Mouse (Mus musculus) olfactory bulb, adult 2 months (tissue): ENCODE results near the gene Ipmk. TPM values are rescaled to one million over a fixed set of nuclear protein-coding genes. Genes with fewer than 3 reads are reported as not detected.

Experiments
- H3K27ac ChIP-seq: fragments of 200-500 bp; 2 replicates; pipeline ENCODE4 v1.5.1; 2012; ENCODE audit warnings: low read depth, low read length; ENCODE audit not compliant: insufficient read depth
- H3K4me1 ChIP-seq: fragments of 200-500 bp; 2 replicates; pipeline ENCODE4 v1.6.1; 2012; ENCODE audit warnings: low read length; ENCODE audit not compliant: control insufficient read depth, insufficient read depth
- H3K4me3 ChIP-seq: fragments of 200-500 bp; 2 replicates; pipeline ENCODE4 v1.5.1; 2012; ENCODE audit warnings: mild to moderate bottlenecking, low read depth, low read length, moderate library complexity; ENCODE audit not compliant: insufficient read depth
- CTCF ChIP-seq: fragments of 200-500 bp; IDR thresholded peaks from 2 replicates; pipeline ENCODE4 v1.5.1; 2012; ENCODE audit warnings: low read depth, mild to moderate bottlenecking, low read length, moderate library complexity; ENCODE audit not compliant: insufficient read depth
- POLR2A ChIP-seq: fragments of 200-500 bp; IDR thresholded peaks from 2 replicates; pipeline ENCODE4 v1.6.1; 2012; ENCODE audit warnings: mild to moderate bottlenecking, low read depth, low read length, moderate library complexity; ENCODE audit not compliant: insufficient read depth
- WGBS: fragments of 180-500 bp; shearing (Covaris S2); methylation state at CpG from one replicate; pipeline ENCODE4 v1.1.7; 2018; 5-methylcytosine and 5-hydroxymethylcytosine counted together
- polyA plus RNA-seq: library from polyadenylated mRNA; stranded (reverse); fragments of >200 nt; gene quantifications from 2 replicates; pipeline ENCODE4 v1.2.4, GENCODE M21; 2012; ENCODE audit warnings: low replicate concordance; ENCODE audit not compliant: missing spikeins, insufficient read depth, insufficient read length

The Ipmk gene
- polyA plus RNA-seq, 1 experiment, result not detected

GRCm38 (mm10) chr10:71354947-71355346 lies 7.4 kb downstream of the Ipmk start:
- H3K4me3 ChIP-seq, result no peak overlapping the region
- no peak overlapping the region for H3K27ac ChIP-seq
- WGBS, result 92% methylated on average over 12 of the region's 12 CpGs
- TF ChIP-seq POLR2A (no peak), CTCF (no peak)
- peaks cover 4% of the 10 kb centered on the region; the same call in 1 of the 2 replicates for H3K4me1 ChIP-seq

DNA sequence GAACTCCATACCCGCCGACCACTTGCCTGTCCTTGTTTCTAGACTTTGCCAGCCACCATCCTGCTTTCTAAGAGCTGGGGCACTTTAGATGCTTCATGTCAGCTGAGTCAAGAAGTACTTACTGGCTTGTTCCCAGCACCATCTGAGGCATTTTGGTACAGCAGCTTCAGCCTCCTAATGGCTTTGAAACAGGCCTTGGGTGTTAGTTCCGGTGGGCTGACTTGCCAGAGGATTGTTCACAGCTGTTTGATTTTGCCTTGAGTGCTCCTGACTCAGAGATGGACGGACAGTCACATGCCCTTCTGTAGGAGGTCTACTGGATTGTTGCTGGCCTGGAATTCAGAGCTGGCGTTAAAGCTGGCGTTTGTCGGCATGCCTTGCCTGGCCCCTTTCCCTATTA lies 13.5 kb downstream of the Ipmk start:
- WGBS, result 74% methylated on average over 7 of the region's 7 CpGs
- TF ChIP-seq CTCF (no peak), POLR2A (no peak)
- Histone ChIP-seq H3K4me1 (peaks cover 32% of the 10 kb centered on the region), H3K4me3 (no peak overlapping the region), H3K27ac (no peak overlapping the region)

GRCm38 (mm10) chr10:71361836-71362562 lies 14.4 kb downstream of the Ipmk start:
- H3K4me3 ChIP-seq, result 0 out of 2 replicates have a peak overlapping the region, but pooled peaks have one; percentile 14
- TF ChIP-seq POLR2A (no peak), CTCF (no peak)
- 40% methylated on average over 18 of the region's 18 CpGs for WGBS
- H3K4me1 ChIP-seq, result peaks cover 32% of the 10 kb centered on the region
- H3K27ac ChIP-seq, result 0 out of 2 replicates have a peak overlapping the region, but pooled peaks have one; percentile 5

GRCm38 (mm10) chr10:71363440-71363839 lies 15.9 kb downstream of the Ipmk start:
- H3K4me3 ChIP-seq, result no peak overlapping the region
- H3K4me1 ChIP-seq, result peaks cover 30% of the 10 kb centered on the region
- peak overlapping the region; percentile 40 for H3K27ac ChIP-seq
- TF ChIP-seq POLR2A (no peak), CTCF (no peak)
- WGBS, result 31% methylated on average over 8 of the region's 8 CpGs

DNA sequence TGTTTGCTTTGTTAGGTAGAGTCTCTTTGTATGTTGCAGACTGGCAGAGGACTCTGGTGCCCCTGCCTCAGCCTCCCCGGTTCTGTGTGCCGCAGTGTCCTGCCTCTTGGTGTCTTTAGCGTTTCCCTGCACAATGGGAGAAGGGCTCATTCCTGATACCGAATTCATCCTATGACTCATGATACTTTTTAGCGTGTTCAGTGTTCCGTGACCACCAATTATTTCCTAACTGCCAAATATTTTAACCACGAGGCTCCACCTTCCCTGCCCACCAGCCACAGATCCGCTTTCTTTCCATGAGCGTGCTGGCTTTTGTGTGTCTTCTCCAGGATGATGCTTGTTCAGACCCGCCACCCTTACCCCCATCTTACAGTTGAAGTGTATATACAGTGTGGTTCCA lies 16.3 kb downstream of the Ipmk start:
- Histone ChIP-seq H3K27ac (peak overlapping the region; percentile 40; the same call in 1 of the 2 replicates), H3K4me3 (no peak overlapping the region), H3K4me1 (peaks cover 30% of the 10 kb centered on the region)
- no peak for TF ChIP-seq CTCF
- no peak for TF ChIP-seq POLR2A
- 46% methylated on average over 10 of the region's 10 CpGs for WGBS

- Histone ChIP-seq H3K27ac (no peak overlapping the region), H3K4me3 (no peak overlapping the region), H3K4me1 (peaks cover 26% of the 10 kb centered on the region)
- WGBS, result 65% methylated on average over 16 of the region's 16 CpGs
- TF ChIP-seq CTCF (no peak), POLR2A (no peak)
These were observed 20.8 kb downstream of the Ipmk start for GRCm38 (mm10) chr10:71368128-71368940.

DNA sequence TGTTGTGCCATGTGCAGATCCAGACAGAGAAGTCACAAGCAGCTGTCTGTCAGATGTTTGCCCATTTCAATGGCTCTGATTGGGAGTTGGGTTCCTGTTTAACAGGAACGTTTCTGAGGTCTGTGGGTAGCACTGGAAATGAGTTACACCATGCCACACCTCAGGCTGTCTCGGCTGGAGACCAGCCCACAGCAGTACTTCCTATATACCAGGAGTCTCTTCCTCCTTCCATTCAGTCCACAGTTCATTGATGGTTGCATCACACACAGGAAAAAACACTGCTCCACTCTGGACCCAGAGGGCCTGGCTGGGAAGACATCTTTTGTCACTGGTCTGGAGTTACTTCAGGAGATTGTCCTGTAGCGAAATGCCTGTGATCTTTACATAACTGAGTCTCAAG lies 21.9 kb downstream of the Ipmk start:
- Histone ChIP-seq H3K4me1 (peaks cover 18% of the 10 kb centered on the region), H3K27ac (no peak overlapping the region), H3K4me3 (no peak overlapping the region)
- WGBS, result 85% methylated on average over 3 of the region's 3 CpGs
- TF ChIP-seq CTCF, result no peak
- no peak for TF ChIP-seq POLR2A

GRCm38 (mm10) chr10:71371881-71372280 lies 24.3 kb downstream of the Ipmk start:
- Histone ChIP-seq H3K4me1 (peaks cover 13% of the 10 kb centered on the region), H3K27ac (no peak overlapping the region), H3K4me3 (no peak overlapping the region)
- TF ChIP-seq CTCF (no peak), POLR2A (no peak)
- 60% methylated on average over 6 of the region's 6 CpGs for WGBS

DNA sequence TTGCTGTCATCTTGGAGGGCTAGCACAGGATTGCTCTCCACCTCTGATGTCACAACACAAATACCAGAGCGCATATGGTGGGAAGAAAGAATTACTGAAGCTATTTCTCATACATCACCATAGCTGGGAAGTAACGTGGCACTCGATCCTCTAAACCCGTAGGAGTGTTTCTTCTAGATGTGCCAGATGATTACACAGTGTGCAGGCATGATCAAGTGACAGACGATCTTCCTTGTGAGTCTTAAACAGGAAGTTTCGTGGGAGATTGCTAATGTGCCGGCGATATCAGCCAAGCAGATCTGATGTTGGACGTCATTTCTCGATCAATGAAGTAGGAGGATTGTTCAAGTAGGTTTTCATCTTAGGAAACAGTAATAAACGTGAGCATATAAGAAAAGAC lies 26.1 kb downstream of the Ipmk start:
- Histone ChIP-seq H3K4me1 (peaks cover 13% of the 10 kb centered on the region), H3K27ac (no peak overlapping the region), H3K4me3 (no peak overlapping the region)
- TF ChIP-seq CTCF, result no peak
- TF ChIP-seq POLR2A, result no peak
- 82% methylated on average over 11 of the region's 11 CpGs for WGBS
